Mouse (Mus musculus): ENCODE results near the gene Kalrn. TPM values are rescaled to one million over a fixed set of nuclear protein-coding genes. Genes with fewer than 3 reads are reported as not detected.

Gene Kalrn
- polyA plus RNA-seq, 1 experiment from 2014 or later, result 33.2 TPM

- no peak overlapping the region for H3K4me2 ChIP-seq (replicated peaks)
- 86% methylated on average over 6 of the region's 6 CpGs for WGBS
- no peak overlapping the region for H3K27ac ChIP-seq
- peaks cover 56% of the 10 kb centered on the region for H3K36me3 ChIP-seq
- no peak overlapping the region for H3K9ac ChIP-seq
- no peak overlapping the region for H3K4me3 ChIP-seq
- H3K4me1 ChIP-seq, result no peaks in the 10 kb centered on the region
- no peaks in the 10 kb centered on the region for H3K9me3 ChIP-seq (replicated peaks)
- no peaks in the 10 kb centered on the region for H3K27me3 ChIP-seq
- no peak for ATAC-seq (ENCODE audit: low FRiP score)
These were observed 533.1 kb downstream of the Kalrn start for GRCm38 (mm10) chr16:34040276-34040675.

- 88% methylated on average over 4 of the region's 4 CpGs for WGBS
- peaks cover 58% of the 10 kb centered on the region for H3K36me3 ChIP-seq
- no peak overlapping the region for H3K27ac ChIP-seq
These were observed 533.6 kb downstream of the Kalrn start for GRCm38 (mm10) chr16:34039736-34040135.

DNA sequence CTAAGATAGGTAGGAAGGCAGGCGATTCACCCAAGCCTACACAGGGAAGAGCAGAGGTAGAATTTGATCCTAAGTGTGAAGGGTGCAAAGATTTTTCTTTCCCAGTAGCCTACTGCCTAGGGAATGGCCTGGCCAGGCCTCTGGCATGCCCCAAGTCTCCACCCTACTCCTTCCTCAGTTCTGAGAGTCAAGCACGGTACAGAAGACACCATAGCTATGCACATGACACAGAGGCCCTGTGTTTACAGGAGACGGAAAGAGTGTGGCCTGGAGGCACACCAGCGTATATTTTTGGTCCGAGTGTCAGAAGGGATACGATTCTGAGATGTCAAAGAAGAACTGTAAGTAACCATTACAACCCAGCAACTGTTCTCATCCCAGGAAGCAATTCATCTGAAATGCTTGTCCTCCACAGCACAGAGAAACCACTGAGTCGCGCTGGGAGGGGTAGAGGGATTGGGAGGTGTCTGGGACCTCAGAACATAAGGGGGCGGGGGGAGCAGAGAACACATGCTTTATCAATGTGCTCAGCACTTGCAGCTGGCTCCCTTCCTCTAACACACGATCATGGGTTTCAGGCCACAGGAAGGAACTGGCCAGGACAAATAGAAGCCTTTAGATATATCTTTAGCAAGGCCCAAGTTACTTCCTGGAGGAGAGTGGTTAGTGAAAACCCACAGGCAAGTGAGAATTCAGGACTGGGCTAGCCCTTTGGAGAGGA lies 536.8 kb downstream of the Kalrn start:
- no peak overlapping the region for H3K9ac ChIP-seq
- 83% methylated on average over 10 of the region's 10 CpGs for WGBS
- H3K27ac ChIP-seq, result no peak overlapping the region
- H3K4me3 ChIP-seq, result no peak overlapping the region
- peaks cover 67% of the 10 kb centered on the region for H3K36me3 ChIP-seq
- no peak overlapping the region for H3K4me2 ChIP-seq (replicated peaks)
- no peaks in the 10 kb centered on the region for H3K9me3 ChIP-seq (replicated peaks)
- H3K4me1 ChIP-seq, result no peaks in the 10 kb centered on the region
- no peak for ATAC-seq (ENCODE audit: low FRiP score)
- no peaks in the 10 kb centered on the region for H3K27me3 ChIP-seq

More at GRCm38 (mm10) chr16:34039736-34040135, 533.6 kb downstream of the Kalrn start:
- H3K4me3 ChIP-seq, result no peak overlapping the region
- no peaks in the 10 kb centered on the region for H3K9me3 ChIP-seq (replicated peaks)
- H3K4me1 ChIP-seq, result no peaks in the 10 kb centered on the region
- no peak overlapping the region for H3K4me2 ChIP-seq (replicated peaks)
- no peaks in the 10 kb centered on the region for H3K27me3 ChIP-seq
- ATAC-seq (ENCODE audit: low FRiP score), result no peak
- no peak overlapping the region for H3K9ac ChIP-seq

GRCm38 (mm10) chr16:34035780-34036179 lies 537.6 kb downstream of the Kalrn start:
- Histone ChIP-seq H3K4me3 (no peak overlapping the region), H3K4me2 (replicated peaks) (no peak overlapping the region), H3K4me1 (no peaks in the 10 kb centered on the region), H3K27me3 (no peaks in the 10 kb centered on the region), H3K9me3 (replicated peaks) (no peaks in the 10 kb centered on the region), H3K9ac (no peak overlapping the region), H3K27ac (no peak overlapping the region), H3K36me3 (peaks cover 73% of the 10 kb centered on the region)
- WGBS, result 95% methylated on average over 2 of the region's 2 CpGs
- ATAC-seq (ENCODE audit: low FRiP score), result no peak

DNA sequence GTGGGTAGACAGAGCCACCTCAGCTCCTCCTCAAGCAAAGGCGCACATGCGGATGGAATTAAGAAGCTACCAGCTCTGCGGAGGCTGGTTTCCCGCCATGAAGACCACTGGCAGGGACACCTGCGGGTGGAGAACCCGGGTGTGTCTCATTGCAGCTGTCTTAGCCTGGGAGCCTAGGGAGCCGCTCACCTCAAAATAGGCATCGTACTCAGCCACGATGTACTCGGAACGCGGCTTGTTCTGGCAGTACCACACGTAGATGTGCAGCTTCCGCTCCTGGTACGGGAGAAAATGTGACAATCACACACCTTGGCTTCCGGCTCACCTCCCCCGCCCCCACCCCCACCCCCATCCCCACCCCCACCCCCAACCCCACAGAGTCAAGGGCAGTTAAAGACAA lies 539.1 kb downstream of the Kalrn start:
- peaks cover 70% of the 10 kb centered on the region for H3K36me3 ChIP-seq
- H3K9ac ChIP-seq, result no peak overlapping the region
- no peaks in the 10 kb centered on the region for H3K4me1 ChIP-seq
- ATAC-seq (ENCODE audit: low FRiP score), result no peak
- no peak overlapping the region for H3K4me2 ChIP-seq (replicated peaks)
- H3K9me3 ChIP-seq (replicated peaks), result no peaks in the 10 kb centered on the region
- no peak overlapping the region for H3K4me3 ChIP-seq
- 96% methylated on average over 17 of the region's 17 CpGs for WGBS
- no peaks in the 10 kb centered on the region for H3K27me3 ChIP-seq
- H3K27ac ChIP-seq, result no peak overlapping the region

DNA sequence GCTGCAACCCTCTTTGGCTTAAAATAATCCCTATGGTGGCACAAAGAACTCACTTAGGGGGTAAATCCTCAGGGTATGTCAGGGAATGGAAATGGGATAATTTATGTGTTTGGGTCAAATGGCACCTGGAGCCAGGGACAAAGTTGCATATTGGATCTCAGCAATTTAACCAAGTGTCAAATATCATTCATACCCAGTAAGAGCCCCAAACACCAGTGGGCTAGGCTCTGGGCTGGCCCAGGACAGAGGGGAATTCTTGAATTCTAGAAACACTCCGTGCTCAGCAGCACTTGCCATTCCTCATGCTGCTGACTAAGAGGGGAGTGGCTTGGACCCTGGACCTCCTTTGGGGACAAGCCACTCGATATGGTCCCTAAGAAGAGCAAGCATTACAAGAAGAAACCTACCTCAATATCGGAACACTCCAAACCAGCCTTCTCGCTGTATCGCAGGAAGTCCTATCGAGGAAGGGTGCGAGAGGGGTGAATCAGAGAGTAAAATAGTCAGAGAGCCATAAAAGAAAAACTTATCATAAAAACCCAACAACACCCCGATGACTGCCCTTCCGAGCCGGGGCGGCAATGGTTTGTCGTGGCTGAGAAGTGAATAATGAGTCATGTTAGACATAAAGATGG lies 541.2 kb downstream of the Kalrn start:
- Histone ChIP-seq H3K9me3 (replicated peaks) (no peaks in the 10 kb centered on the region), H3K9ac (no peak overlapping the region), H3K4me3 (no peak overlapping the region), H3K27me3 (no peaks in the 10 kb centered on the region), H3K4me1 (no peaks in the 10 kb centered on the region), H3K4me2 (replicated peaks) (no peak overlapping the region), H3K27ac (no peak overlapping the region), H3K36me3 (peaks cover 68% of the 10 kb centered on the region)
- 94% methylated on average over 12 of the region's 12 CpGs for WGBS
- no peak for ATAC-seq (ENCODE audit: low FRiP score)

DNA sequence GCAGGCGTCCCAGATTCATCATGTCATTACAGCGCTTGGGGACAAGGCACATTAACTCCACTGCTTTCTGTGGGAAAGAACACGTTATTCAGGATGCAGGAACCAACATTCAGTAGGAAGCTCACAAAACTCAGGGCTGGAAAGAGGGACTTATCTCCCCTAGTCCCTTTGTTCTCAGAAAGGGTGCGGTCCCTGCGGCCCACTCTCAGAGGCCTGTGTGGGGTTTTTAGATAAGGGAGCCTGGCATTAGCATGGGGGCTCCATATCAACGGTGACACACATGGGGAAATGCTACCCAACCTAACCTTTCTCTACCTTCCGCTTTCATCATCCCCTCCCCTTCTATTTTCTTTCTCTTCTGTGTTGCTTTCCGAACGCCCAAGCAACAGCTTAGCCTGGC lies 541.8 kb downstream of the Kalrn start:
- no peak for ATAC-seq (ENCODE audit: low FRiP score)
- H3K4me1 ChIP-seq, result no peaks in the 10 kb centered on the region
- peaks cover 74% of the 10 kb centered on the region for H3K36me3 ChIP-seq
- H3K9ac ChIP-seq, result no peak overlapping the region
- no peak overlapping the region for H3K4me3 ChIP-seq
- no peak overlapping the region for H3K4me2 ChIP-seq (replicated peaks)
- 93% methylated on average over 9 of the region's 9 CpGs for WGBS
- H3K27me3 ChIP-seq, result no peaks in the 10 kb centered on the region
- no peak overlapping the region for H3K27ac ChIP-seq
- H3K9me3 ChIP-seq (replicated peaks), result no peaks in the 10 kb centered on the region

DNA sequence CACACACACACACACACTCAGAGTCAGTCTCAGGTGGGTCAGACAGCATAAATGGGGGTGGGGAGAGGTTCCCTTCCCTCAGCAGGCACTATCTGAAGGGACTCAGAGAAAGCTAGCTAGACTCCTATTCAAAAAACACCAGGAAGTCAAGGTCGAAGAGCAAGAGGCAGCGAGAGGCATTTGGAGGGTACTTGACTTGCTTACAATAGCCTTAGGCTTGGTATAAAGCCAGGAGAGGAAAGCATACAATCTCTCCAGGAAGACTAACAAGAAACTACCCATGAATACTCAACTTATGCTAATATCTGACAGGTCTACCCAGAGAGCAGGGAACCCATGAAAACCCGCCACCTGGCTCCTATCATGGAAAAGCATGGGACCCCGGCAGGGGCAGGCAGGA lies 543.0 kb downstream of the Kalrn start:
- no peak for ATAC-seq (ENCODE audit: low FRiP score)
- Histone ChIP-seq H3K4me2 (replicated peaks) (no peak overlapping the region), H3K36me3 (peaks cover 76% of the 10 kb centered on the region), H3K9ac (no peak overlapping the region), H3K9me3 (replicated peaks) (no peaks in the 10 kb centered on the region), H3K27ac (no peak overlapping the region), H3K4me1 (no peaks in the 10 kb centered on the region), H3K27me3 (no peaks in the 10 kb centered on the region), H3K4me3 (no peak overlapping the region)
- 89% methylated on average over 4 of the region's 4 CpGs for WGBS

- Histone ChIP-seq H3K27ac (no peak overlapping the region), H3K4me1 (no peaks in the 10 kb centered on the region), H3K36me3 (peaks cover 71% of the 10 kb centered on the region), H3K27me3 (no peaks in the 10 kb centered on the region), H3K4me2 (replicated peaks) (no peak overlapping the region), H3K9me3 (replicated peaks) (no peaks in the 10 kb centered on the region), H3K9ac (no peak overlapping the region), H3K4me3 (no peak overlapping the region)
- no peak for ATAC-seq (ENCODE audit: low FRiP score)
- WGBS, result 91% methylated on average over 5 of the region's 5 CpGs
These were observed 543.5 kb downstream of the Kalrn start for GRCm38 (mm10) chr16:34029790-34030189.

- Histone ChIP-seq H3K9ac (no peak overlapping the region), H3K27ac (no peak overlapping the region), H3K4me2 (replicated peaks) (no peak overlapping the region), H3K9me3 (replicated peaks) (no peaks in the 10 kb centered on the region), H3K4me3 (no peak overlapping the region), H3K36me3 (peaks cover 43% of the 10 kb centered on the region), H3K4me1 (no peaks in the 10 kb centered on the region), H3K27me3 (no peaks in the 10 kb centered on the region)
- WGBS, result 90% methylated on average over 8 of the region's 8 CpGs
- no peak for ATAC-seq (ENCODE audit: low FRiP score)
These were observed 556.1 kb downstream of the Kalrn start for GRCm38 (mm10) chr16:34017241-34017640.

DNA sequence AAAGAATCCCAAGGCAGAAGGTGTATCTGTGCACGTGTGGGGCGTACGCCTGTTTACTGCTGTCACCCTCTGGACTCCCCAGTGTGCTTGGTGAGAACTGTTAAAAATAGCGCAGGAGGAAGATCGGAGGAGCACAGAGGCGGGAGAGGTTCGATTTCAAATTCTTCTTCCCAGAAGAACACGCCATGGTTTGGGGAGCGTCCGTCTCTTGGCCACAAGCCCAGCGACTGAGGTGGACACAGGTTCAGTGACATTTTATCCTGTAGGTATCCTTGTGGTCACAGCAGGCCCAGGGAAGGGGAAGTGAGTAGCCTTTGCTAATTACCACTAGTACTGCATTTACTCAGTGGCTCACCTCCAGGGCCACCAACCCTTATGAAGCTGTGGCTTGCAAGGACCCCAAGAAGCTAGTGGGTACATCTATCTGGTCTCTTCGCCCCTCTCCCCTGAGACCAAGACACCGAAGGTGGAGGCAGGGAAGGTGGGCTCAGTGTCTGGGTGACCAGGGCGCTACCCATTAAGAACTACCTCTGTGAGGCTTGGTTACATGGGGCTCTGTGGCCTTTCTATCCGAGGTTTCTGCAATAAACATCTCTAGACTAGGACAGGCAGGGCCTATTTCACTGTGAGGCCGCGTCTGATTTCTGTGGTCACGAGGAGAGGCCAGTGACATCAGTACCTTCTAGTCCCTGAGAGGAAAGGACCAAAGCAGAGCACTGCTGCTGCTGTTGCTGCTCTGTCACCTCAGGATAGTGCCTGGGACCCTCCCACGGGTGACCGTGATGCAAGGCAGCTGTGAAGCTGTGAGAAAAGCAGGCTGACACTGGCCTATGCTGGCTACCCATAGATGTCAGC lies 561.1 kb downstream of the Kalrn start:
- H3K9me3 ChIP-seq (replicated peaks), result no peaks in the 10 kb centered on the region
- H3K36me3 ChIP-seq, result peaks cover 79% of the 10 kb centered on the region
- 89% methylated on average over 20 of the region's 20 CpGs for WGBS
- no peak overlapping the region for H3K9ac ChIP-seq
- no peaks in the 10 kb centered on the region for H3K27me3 ChIP-seq
- H3K4me2 ChIP-seq (replicated peaks), result no peak overlapping the region
- no peak for ATAC-seq (ENCODE audit: low FRiP score)
- no peaks in the 10 kb centered on the region for H3K4me1 ChIP-seq
- no peak overlapping the region for H3K4me3 ChIP-seq
- H3K27ac ChIP-seq, result no peak overlapping the region

GRCm38 (mm10) chr16:34009567-34009966 lies 563.8 kb downstream of the Kalrn start:
- Histone ChIP-seq H3K36me3 (peaks cover 60% of the 10 kb centered on the region), H3K4me2 (replicated peaks) (no peak overlapping the region), H3K9ac (no peak overlapping the region), H3K27ac (no peak overlapping the region), H3K4me3 (no peak overlapping the region), H3K9me3 (replicated peaks) (no peaks in the 10 kb centered on the region), H3K4me1 (peaks cover 12% of the 10 kb centered on the region), H3K27me3 (no peaks in the 10 kb centered on the region)
- 89% methylated on average over 2 of the region's 2 CpGs for WGBS
- no peak for ATAC-seq (ENCODE audit: low FRiP score)

Data from hindbrain, embryonic 12.5 days (tissue).